Mouse (Mus musculus): Measurements from ENCODE around the gene Asb10.

- TF ChIP-seq MAX (IDR thresholded peaks at IDR 0.05) (no peak), CTCF (IDR thresholded peaks at IDR 0.05; ENCODE audit: control insufficient read depth, insufficient read depth, insufficient read length) (no peak), CEBPB (IDR thresholded peaks at IDR 0.05; ENCODE audit: low read depth) (no peak), USF1 (IDR thresholded peaks at IDR 0.05; ENCODE audit: low read depth) (no peak), MYOD1 (IDR thresholded peaks at IDR 0.05; ENCODE audit: control insufficient read depth, insufficient read length, low read depth) (no peak), MYOG (IDR thresholded peaks at IDR 0.05; ENCODE audit: control insufficient read depth, extremely low read depth, insufficient read length) (no peak)
Measured at GRCm38 (mm10) chr5:24535731-24536130, 5.0 kb downstream of the Asb10 start.
